Mouse (Mus musculus): ENCODE measurements around the gene Enpp7. TPM values are rescaled to one million over a fixed set of nuclear protein-coding genes. Genes with fewer than 3 reads are reported as not detected.

Gene Enpp7
- polyA plus RNA-seq, 1 experiment from 2014 or later, result not detected

DNA sequence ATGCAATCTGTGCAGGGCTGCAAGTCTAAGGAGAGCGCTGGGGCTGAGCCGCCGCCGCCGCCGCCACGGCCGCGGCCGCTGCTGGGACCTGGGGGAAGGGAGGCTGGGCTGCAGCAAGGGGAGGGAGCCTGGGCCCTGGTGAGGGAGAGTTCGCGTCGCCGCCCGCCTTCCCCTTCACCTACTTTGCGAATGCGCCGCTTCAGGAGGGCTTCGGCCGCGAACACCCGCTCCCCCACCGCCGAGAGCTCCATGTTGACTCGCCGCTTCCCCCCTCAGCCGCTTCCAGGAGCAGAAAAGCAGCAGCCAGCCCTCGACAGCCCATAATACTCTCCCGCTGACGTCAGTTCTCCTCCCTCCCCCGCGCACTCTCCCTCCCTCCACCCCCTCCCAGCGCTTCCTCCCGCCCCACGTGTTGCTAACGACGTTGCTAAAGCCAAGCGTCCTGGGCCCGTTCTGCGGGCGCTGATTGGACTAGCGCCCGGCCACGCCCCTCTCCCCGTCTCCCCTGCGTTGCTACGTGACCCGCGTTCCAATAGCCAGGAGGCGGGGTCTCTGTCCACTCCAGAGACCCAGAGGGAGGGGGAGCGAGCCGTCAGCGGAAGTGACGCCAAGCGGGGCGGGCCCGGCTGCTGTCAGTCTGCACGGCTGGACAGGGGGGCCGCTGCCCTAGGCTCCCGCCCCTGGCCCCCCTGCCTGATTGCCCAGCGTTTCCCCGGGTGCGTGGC, 52.8 kb downstream of the Enpp7 start, which contains the start of gene Cbx8:
Cbx8 (minus strand) TSS at position 370 of the 725 bp plus-strand sequence.
- H3K27ac ChIP-seq (ENCODE audit: low read depth), result peak within 1 kb of the TSS; percentile 48; the same call in 1 of the 2 replicates
- H3K4me2 ChIP-seq (ENCODE audit: low read length), result peak within 1 kb of the TSS; percentile 97
- no peaks in the 10 kb centered on the region for H3K9me3 ChIP-seq (ENCODE audit: control insufficient read depth, low read length)
- DNase-seq (ENCODE audit: low spot score), result peak; percentile 98
- peak within 1 kb of the TSS; percentile 57 for H3K9ac ChIP-seq (ENCODE audit: low read length)
- peak; percentile 90 for ATAC-seq (replicated peaks; ENCODE audit: low FRiP score, low TSS enrichment, low read depth)
- peak within 1 kb of the TSS; percentile 68 for H3K4me3 ChIP-seq (ENCODE audit: low read depth, low read length)
- peaks cover 81% of the 10 kb centered on the region for H3K27me3 ChIP-seq (replicated peaks; ENCODE audit: control insufficient read depth, insufficient read depth, low read length)
- H3K4me1 ChIP-seq (replicated peaks; ENCODE audit: control insufficient read depth, insufficient read depth, low read length), result peaks cover 51% of the 10 kb centered on the region
- under 1% methylated on average over 63 of the region's 63 CpGs for WGBS
- H3K36me3 ChIP-seq (ENCODE audit: control insufficient read depth, insufficient read depth, low read length), result peaks cover 7% of the 10 kb centered on the region

DNA sequence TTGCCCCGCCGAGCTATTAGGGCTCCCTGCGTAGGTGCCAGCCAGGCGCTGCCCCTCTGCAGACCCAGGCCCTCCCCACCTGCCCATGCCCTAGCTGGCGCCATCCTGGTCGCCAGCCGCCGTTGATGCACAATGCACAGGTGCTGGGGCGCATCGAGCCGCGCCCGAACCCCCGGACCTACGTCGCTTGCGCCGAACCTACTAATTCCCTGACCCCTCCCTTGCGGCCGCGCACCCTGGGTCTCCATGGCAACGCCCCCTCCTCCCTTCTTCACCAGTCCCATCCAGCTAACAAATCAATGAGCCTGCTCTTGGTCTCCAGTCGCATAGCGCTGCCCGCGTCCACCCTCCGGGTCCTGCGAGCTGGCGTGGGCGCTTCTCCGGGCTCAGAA, 53.3 kb downstream of the Enpp7 start:
- peak overlapping the region; percentile 68 for H3K4me3 ChIP-seq (ENCODE audit: low read depth, low read length)
- peaks cover 81% of the 10 kb centered on the region for H3K27me3 ChIP-seq (replicated peaks; ENCODE audit: control insufficient read depth, insufficient read depth, low read length)
- H3K4me2 ChIP-seq (ENCODE audit: low read length), result peak overlapping the region; percentile 97
- WGBS, result under 1% methylated on average over 30 of the region's 31 CpGs
- H3K9ac ChIP-seq (ENCODE audit: low read length), result peak overlapping the region; percentile 34
- peak; percentile 62; the same call in 1 of the 2 replicates for ATAC-seq (replicated peaks; ENCODE audit: low FRiP score, low TSS enrichment, low read depth)
- H3K4me1 ChIP-seq (replicated peaks; ENCODE audit: control insufficient read depth, insufficient read depth, low read length), result peaks cover 51% of the 10 kb centered on the region
- peaks cover 7% of the 10 kb centered on the region for H3K36me3 ChIP-seq (ENCODE audit: control insufficient read depth, insufficient read depth, low read length)
- no peaks in the 10 kb centered on the region for H3K9me3 ChIP-seq (ENCODE audit: control insufficient read depth, low read length)
- no peak for DNase-seq (ENCODE audit: low spot score)
- H3K27ac ChIP-seq (ENCODE audit: low read depth), result no peak overlapping the region

DNA sequence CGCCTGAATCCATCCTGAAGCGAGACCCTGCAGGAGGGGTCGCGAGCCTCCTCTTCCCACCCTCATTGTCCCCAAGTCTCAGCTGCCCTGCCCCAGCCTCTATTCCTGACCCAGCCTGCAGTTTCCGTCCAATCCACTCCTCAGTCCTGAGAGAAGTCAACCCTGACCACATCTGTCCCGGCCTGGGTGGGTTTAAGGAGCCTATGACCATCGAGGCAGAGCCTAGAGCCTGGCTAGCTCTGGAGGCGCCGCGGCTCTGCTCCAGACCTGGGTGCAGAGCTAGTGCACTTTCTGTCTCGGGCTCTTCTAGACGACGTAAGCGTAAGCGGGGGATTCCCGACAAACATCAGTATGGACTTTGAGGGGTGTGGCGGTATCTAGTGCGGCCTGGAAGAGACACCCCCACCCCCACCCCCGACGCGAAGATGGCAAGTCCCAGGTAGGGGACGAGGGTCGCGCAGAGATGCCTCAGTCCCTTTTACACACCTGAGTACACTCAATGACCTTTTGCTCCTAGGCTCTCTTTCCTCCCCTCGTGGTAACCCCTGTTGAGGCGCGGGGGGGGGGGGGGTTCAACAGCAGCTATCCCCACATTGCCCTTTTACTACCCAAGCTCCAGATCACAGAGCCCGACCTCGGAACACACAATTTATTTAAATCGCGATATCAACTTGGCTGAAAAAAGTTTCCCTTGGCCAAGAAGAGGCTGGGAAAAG, 53.9 kb downstream of the Enpp7 start:
- H3K9ac ChIP-seq (ENCODE audit: low read length), result peak overlapping the region; percentile 34; the same call in 1 of the 2 replicates
- H3K36me3 ChIP-seq (ENCODE audit: control insufficient read depth, insufficient read depth, low read length), result peaks cover 7% of the 10 kb centered on the region
- H3K4me3 ChIP-seq (ENCODE audit: low read depth, low read length), result peak overlapping the region; percentile 68
- DNase-seq (ENCODE audit: low spot score) (peak; percentile 80), ATAC-seq (replicated peaks; ENCODE audit: low FRiP score, low TSS enrichment, low read depth) (no peak; the same call in 1 of the 2 replicates)
- peaks cover 54% of the 10 kb centered on the region for H3K4me1 ChIP-seq (replicated peaks; ENCODE audit: control insufficient read depth, insufficient read depth, low read length)
- no peak overlapping the region for H3K27ac ChIP-seq (ENCODE audit: low read depth)
- H3K27me3 ChIP-seq (replicated peaks; ENCODE audit: control insufficient read depth, insufficient read depth, low read length), result peaks cover 81% of the 10 kb centered on the region
- no peaks in the 10 kb centered on the region for H3K9me3 ChIP-seq (ENCODE audit: control insufficient read depth, low read length)
- under 1% methylated on average over 29 of the region's 31 CpGs for WGBS
- peak overlapping the region; percentile 97 for H3K4me2 ChIP-seq (ENCODE audit: low read length)

Other genes starting within 250 kb of the Enpp7 start
- gene Rbfox3, start 76.6 kb upstream of the Enpp7 start, polyA plus RNA-seq (2014; fragmentation: Nextera tagmentation; extraction: Ambion mirVana), result 1.1 and 1.7 TPM in 2 replicates
- gene Cbx2, start 34.8 kb downstream of the Enpp7 start, polyA plus RNA-seq (2014; fragmentation: Nextera tagmentation; extraction: Ambion mirVana), result 31.5 and 32.0 TPM in 2 replicates
- gene Cbx8, start 52.8 kb downstream of the Enpp7 start, polyA plus RNA-seq (2014; fragmentation: Nextera tagmentation; extraction: Ambion mirVana), result 7.7 and 11.4 TPM in 2 replicates
- gene Cbx4, start 98.0 kb downstream of the Enpp7 start, polyA plus RNA-seq (2014; fragmentation: Nextera tagmentation; extraction: Ambion mirVana), result 9.9 and 10.5 TPM in 2 replicates
- 12.2 and 13.0 TPM in 2 replicates for gene Tbc1d16, start 240.3 kb downstream of the Enpp7 start, polyA plus RNA-seq (2014; fragmentation: Nextera tagmentation; extraction: Ambion mirVana)
- 4.0 and 5.1 TPM in 2 replicates for gene Ccdc40, start 240.4 kb downstream of the Enpp7 start, polyA plus RNA-seq (2014; fragmentation: Nextera tagmentation; extraction: Ambion mirVana)